In the genomic region with DNA sequence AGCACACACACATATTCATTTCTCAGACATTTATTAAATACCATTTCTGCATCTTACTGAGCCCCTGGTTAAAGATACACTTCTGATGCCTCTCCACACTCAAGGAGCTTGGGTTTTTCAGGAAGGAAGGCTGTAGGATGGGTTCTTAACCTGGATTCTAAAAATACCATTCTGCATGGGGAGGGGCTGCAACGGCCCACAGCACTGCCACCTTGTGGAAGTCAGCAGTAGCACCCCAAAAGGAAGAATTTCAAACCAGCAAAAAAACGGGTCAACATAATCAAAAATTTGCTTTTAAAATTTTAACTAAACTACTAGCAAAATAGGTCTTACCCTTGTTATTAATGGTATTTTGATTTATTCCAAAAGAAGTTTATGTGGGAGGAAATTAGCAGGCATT, we compare ENCODE assay signal across 9 mouse cellular contexts. TPM values are rescaled to one million over a fixed set of nuclear protein-coding genes. Genes with fewer than 3 reads are reported as not detected.
DNase-seq lines count a peak whose midpoint lies in the region; ATAC-seq and TF ChIP-seq lines count a peak whose summit lies in the region.
"Had no signal": no experiment of that assay in that cellular context is flagged by ENCODE, and none has a peak within 500 bp of the region (broad histone marks: within the 10 kb centered on the region; RNA-seq: fewer than 3 reads in every experiment).

No protein-coding gene starts in this region.

- H3K9me3 ChIP-seq in heart, embryonic 10.5 days = no peaks in the 10 kb centered on the region
- H3K9me3 ChIP-seq: neural tube, embryonic 12.5 days had no signal

- no peaks in the 10 kb centered on the region for H3K36me3 ChIP-seq in heart, embryonic 10.5 days
- no peaks in the 10 kb centered on the region for H3K36me3 ChIP-seq in spleen, adult 2 months (ENCODE audit: control insufficient read depth, insufficient read depth, low read length)
- H3K36me3 ChIP-seq: neural tube, embryonic 12.5 days had no signal

- no peaks in the 10 kb centered on the region for H3K27me3 ChIP-seq in heart, embryonic 10.5 days (ENCODE audit: insufficient read depth, poor library complexity, severe bottlenecking)
- no peaks in the 10 kb centered on the region for H3K27me3 ChIP-seq in spleen, adult 2 months (ENCODE audit: control insufficient read depth, insufficient read depth, low read length)
- H3K27me3 ChIP-seq: neural tube, embryonic 12.5 days had no signal

- peak; percentile 2 to 9 for DNase-seq in heart, postnatal 36 days
- no peak for DNase-seq in heart, embryonic 10.5 days (ENCODE audit: low spot score)
- DNase-seq in spleen, adult 2 months (ENCODE audit: low read depth in 1 of 2, low spot score in 2 of 2) = no peak
- no peak for DNase-seq in spleen, adult 18-20 months
- peak; percentile 62 to 68 for DNase-seq in cerebellum, postnatal 10 days
- DNase-seq in retina, embryonic 14.5 days (ENCODE audit: low spot score) = peak; percentile 31
- no peak for DNase-seq in right cerebral cortex, postnatal 14 days

- intact Hi-C loops in heart, postnatal 36 days (cut with DNase I) = no loop called here

- H3K4me3 ChIP-seq in heart, embryonic 10.5 days = no peak overlapping the region
- no peak overlapping the region for H3K4me3 ChIP-seq in spleen, adult 2 months (ENCODE audit: extremely low read depth, insufficient read depth, insufficient read length)
- H3K4me3 ChIP-seq: neural tube, embryonic 12.5 days had no signal

- H3K27ac ChIP-seq in heart, embryonic 10.5 days = no peak overlapping the region
- no peak overlapping the region for H3K27ac ChIP-seq in spleen, adult 2 months (ENCODE audit: insufficient read depth, low read length)
- H3K27ac ChIP-seq: neural tube, embryonic 12.5 days had no signal

- WGBS in heart, embryonic 10.5 days = 33% methylated on average over 2 of the region's 2 CpGs
- 10% methylated on average over 2 of the region's 2 CpGs for WGBS in spleen, adult 2 months

- TF ChIP-seq CTCF in spleen, adult 2 months (IDR thresholded peaks at IDR 0.05; ENCODE audit: extremely low read depth, insufficient read depth, insufficient read length, insufficient replicate concordance) = peak; percentile 48; the same call in 1 of the 2 replicates

- no peaks in the 10 kb centered on the region for H3K4me1 ChIP-seq in heart, embryonic 10.5 days
- H3K4me1 ChIP-seq in spleen, adult 2 months (ENCODE audit: control insufficient read depth, insufficient read depth, insufficient read length) = no peaks in the 10 kb centered on the region
- H3K4me1 ChIP-seq: neural tube, embryonic 12.5 days had no signal

- ATAC-seq in monocyte, adult 5-6 weeks (replicated peaks; ENCODE audit: insufficient number of reproducible peaks, low FRiP score, low TSS enrichment, poor library complexity, severe bottlenecking) = no peak

- TF ChIP-seq POLR2A in spleen, adult 2 months (IDR thresholded peaks at IDR 0.05; ENCODE audit: low read depth, low read length) = no peak

RNA-seq across cellular contexts. Expression of a gene that starts 47.2 kb away (rescaled TPM):
- 1 to 10 TPM; 5.6 to 6.2 TPM for total RNA-seq in heart, postnatal 36 days (2021)
- 6.3 and 6.8 TPM in 2 replicates for polyA plus RNA-seq in heart, embryonic 10.5 days (2016; fragmentation: Nextera tagmentation; extraction: Ambion mirVana)
- polyA plus RNA-seq in spleen, adult 2 months (2012; rRNA removed) = 16.6 and 20.2 TPM in 2 replicates
- total RNA-seq in monocyte, adult 5-6 weeks (2017) = 20.5 to 65.1 TPM (median 21.5 TPM) in 3 replicates

RNA-seq across cellular contexts. Expression of a gene that starts 50.0 kb away (rescaled TPM):
- not detected for total RNA-seq in heart, postnatal 36 days (2021)
- polyA plus RNA-seq in heart, embryonic 10.5 days (2016; fragmentation: Nextera tagmentation; extraction: Ambion mirVana) = 0.30 and 1.1 TPM in 2 replicates
- not detected in 2 replicates for polyA plus RNA-seq in spleen, adult 2 months (2012; rRNA removed)
- total RNA-seq in monocyte, adult 5-6 weeks (2017) = not detected in 3 replicates

RNA-seq across cellular contexts. Expression of a gene that starts 50.1 kb away (rescaled TPM):
- not detected for total RNA-seq in heart, postnatal 36 days (2021)
- 0.31 and 2.0 TPM in 2 replicates for polyA plus RNA-seq in heart, embryonic 10.5 days (2016; fragmentation: Nextera tagmentation; extraction: Ambion mirVana)
- polyA plus RNA-seq in spleen, adult 2 months (2012; rRNA removed) = not detected in 2 replicates
- total RNA-seq in monocyte, adult 5-6 weeks (2017) = not detected in 3 replicates
- polyA plus RNA-seq: neural tube, embryonic 12.5 days had no signal

Comparison
In these comparisons a context has a peak if more than half of its experiments do, and no peak if none do; other contexts are left out.
1. DNase-seq: peak in heart, postnatal 36 days (2 of 2), cerebellum, postnatal 10 days (2 of 2) and retina, embryonic 14.5 days (single experiment); none in heart, embryonic 10.5 days (single experiment), spleen, adult 2 months (0 of 2), spleen, adult 18-20 months (0 of 2) and right cerebral cortex, postnatal 14 days (single experiment).